Mouse (Mus musculus): Measurements from ENCODE around the gene Rmi2. TPM values are rescaled to one million over a fixed set of nuclear protein-coding genes. Genes with fewer than 3 reads are reported as not detected.
A peak's percentile ranks its signal among the peaks of the same experiment; 100 is the strongest.

Rmi2 gene
- polyA plus RNA-seq, 1 experiment from 2014 or later: 0.46 TPM

DNA sequence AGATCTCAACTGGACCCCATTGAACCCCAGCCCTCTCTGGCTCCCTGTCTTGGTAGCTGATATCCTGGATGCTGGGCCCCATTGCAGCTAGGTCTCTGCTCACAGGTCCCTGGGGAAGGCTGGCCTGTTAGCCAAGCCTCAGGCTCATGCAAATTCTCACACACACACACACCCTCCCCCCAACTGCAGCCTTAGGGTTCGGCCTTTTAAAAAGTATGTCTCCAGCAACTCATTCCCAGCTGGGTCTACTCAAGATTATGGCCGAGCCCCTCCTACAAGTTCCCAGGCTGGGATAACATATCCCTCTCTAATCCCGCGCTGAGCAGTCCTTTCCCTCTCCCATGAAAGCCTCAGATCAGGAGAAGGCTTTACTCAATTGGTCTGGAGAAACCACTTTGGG is 13.5 kb upstream of the Rmi2 start:
- Histone ChIP-seq H3K27ac (replicated peaks; ENCODE audit: low read depth, low read length) (no peak overlapping the region), H3K9me3 (ENCODE audit: control insufficient read depth, low read length) (no peaks in the 10 kb centered on the region), H3K4me3 (replicated peaks; ENCODE audit: low read depth, low read length) (no peak overlapping the region), H3K4me2 (ENCODE audit: low read length) (no peak overlapping the region), H3K27me3 (ENCODE audit: control insufficient read depth, insufficient read depth, low read length) (no peaks in the 10 kb centered on the region), H3K4me1 (ENCODE audit: control insufficient read depth, insufficient read depth, low read length) (no peaks in the 10 kb centered on the region), H3K9ac (replicated peaks; ENCODE audit: low read length) (no peak overlapping the region), H3K36me3 (ENCODE audit: control insufficient read depth, insufficient read depth, low read length) (no peaks in the 10 kb centered on the region)
- 67% methylated on average over 4 of the region's 4 CpGs for WGBS
- no peak for ATAC-seq (ENCODE audit: low FRiP score, low TSS enrichment)
- DNase-seq: no peak

DNA sequence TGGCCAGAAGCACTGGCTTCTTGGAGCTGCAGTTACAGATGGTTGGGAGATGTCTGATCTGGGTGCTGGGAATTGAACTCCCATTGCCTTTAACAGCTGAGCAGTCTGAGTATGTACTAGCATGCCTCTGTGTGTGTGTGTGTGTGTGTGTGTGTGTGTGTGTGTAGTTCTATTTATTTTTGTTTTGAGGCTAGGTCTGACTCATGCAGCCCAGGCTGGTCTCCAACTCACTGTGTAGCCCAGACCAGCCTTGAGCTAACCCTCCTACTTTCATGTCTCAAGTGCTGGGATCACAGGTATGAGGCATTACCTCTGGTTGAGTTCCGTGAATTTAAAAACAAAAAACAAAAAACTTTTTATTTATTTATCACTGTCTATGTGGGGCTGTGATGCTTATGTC is 10.3 kb upstream of the Rmi2 start:
- 94% methylated on average over 1 of the region's 1 CpGs for WGBS
- no peaks in the 10 kb centered on the region for H3K27me3 ChIP-seq (ENCODE audit: control insufficient read depth, insufficient read depth, low read length)
- H3K4me1 ChIP-seq (ENCODE audit: control insufficient read depth, insufficient read depth, low read length): no peaks in the 10 kb centered on the region
- no peaks in the 10 kb centered on the region for H3K36me3 ChIP-seq (ENCODE audit: control insufficient read depth, insufficient read depth, low read length)
- DNase-seq (no peak), ATAC-seq (ENCODE audit: low FRiP score, low TSS enrichment) (no peak)
- no peak overlapping the region for H3K4me3 ChIP-seq (replicated peaks; ENCODE audit: low read depth, low read length)
- no peak overlapping the region for H3K27ac ChIP-seq (replicated peaks; ENCODE audit: low read depth, low read length)
- no peak overlapping the region for H3K9ac ChIP-seq (replicated peaks; ENCODE audit: low read length)
- H3K9me3 ChIP-seq (ENCODE audit: control insufficient read depth, low read length): no peaks in the 10 kb centered on the region
- no peak overlapping the region for H3K4me2 ChIP-seq (ENCODE audit: low read length)

DNA sequence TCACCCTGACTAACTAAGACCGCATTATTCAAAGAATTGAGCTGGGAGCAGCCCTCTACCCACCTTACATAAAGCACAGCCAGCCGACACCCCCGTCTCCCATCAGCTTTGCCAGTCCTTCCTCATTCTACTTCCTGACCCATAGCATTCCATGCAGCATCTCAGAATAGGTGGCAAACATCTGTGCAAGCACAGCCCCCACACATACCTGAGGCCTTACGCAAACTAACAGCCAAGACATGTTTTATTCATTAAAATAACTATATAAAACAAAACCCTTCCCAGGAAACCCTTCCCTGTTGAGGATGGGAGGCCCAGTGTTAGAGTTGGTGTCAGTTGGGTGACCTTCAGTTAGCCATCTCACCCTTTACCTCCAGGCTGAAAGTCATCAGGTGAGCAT is 9.0 kb upstream of the Rmi2 start:
- Histone ChIP-seq H3K9me3 (ENCODE audit: control insufficient read depth, low read length) (no peaks in the 10 kb centered on the region), H3K4me2 (ENCODE audit: low read length) (no peak overlapping the region), H3K27ac (replicated peaks; ENCODE audit: low read depth, low read length) (no peak overlapping the region), H3K4me1 (ENCODE audit: control insufficient read depth, insufficient read depth, low read length) (no peaks in the 10 kb centered on the region), H3K9ac (replicated peaks; ENCODE audit: low read length) (no peak overlapping the region), H3K36me3 (ENCODE audit: control insufficient read depth, insufficient read depth, low read length) (no peaks in the 10 kb centered on the region), H3K27me3 (ENCODE audit: control insufficient read depth, insufficient read depth, low read length) (no peaks in the 10 kb centered on the region), H3K4me3 (replicated peaks; ENCODE audit: low read depth, low read length) (no peak overlapping the region)
- ATAC-seq (ENCODE audit: low FRiP score, low TSS enrichment): no peak
- WGBS: 90% methylated on average over 4 of the region's 4 CpGs
- DNase-seq: no peak

DNA sequence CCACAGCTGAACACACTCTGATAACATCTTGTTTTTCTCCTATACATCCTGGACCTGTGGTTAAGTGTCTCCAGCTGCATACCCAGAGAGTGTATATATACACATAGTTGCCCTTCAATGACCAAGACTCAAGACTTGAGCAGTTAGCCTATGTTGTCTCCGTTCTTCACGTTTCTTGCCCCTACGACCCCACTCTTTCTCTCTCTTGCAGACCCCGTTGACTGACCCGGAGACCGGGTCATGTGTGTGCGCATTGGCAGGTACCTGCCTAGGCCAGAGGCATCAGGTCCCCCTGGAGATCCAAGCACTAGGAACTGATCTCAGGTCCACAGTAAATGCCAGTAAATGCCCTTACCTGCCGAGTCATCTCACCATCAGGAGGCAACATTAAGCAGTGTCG is 7.6 kb upstream of the Rmi2 start:
- Histone ChIP-seq H3K9ac (replicated peaks; ENCODE audit: low read length) (no peak overlapping the region), H3K27ac (replicated peaks; ENCODE audit: low read depth, low read length) (no peak overlapping the region), H3K4me3 (replicated peaks; ENCODE audit: low read depth, low read length) (no peak overlapping the region), H3K4me2 (ENCODE audit: low read length) (no peak overlapping the region), H3K4me1 (ENCODE audit: control insufficient read depth, insufficient read depth, low read length) (no peaks in the 10 kb centered on the region), H3K36me3 (ENCODE audit: control insufficient read depth, insufficient read depth, low read length) (no peaks in the 10 kb centered on the region), H3K9me3 (ENCODE audit: control insufficient read depth, low read length) (no peaks in the 10 kb centered on the region), H3K27me3 (ENCODE audit: control insufficient read depth, insufficient read depth, low read length) (no peaks in the 10 kb centered on the region)
- ATAC-seq (ENCODE audit: low FRiP score, low TSS enrichment): no peak
- WGBS: 91% methylated on average over 9 of the region's 9 CpGs
- no peak for DNase-seq

DNA sequence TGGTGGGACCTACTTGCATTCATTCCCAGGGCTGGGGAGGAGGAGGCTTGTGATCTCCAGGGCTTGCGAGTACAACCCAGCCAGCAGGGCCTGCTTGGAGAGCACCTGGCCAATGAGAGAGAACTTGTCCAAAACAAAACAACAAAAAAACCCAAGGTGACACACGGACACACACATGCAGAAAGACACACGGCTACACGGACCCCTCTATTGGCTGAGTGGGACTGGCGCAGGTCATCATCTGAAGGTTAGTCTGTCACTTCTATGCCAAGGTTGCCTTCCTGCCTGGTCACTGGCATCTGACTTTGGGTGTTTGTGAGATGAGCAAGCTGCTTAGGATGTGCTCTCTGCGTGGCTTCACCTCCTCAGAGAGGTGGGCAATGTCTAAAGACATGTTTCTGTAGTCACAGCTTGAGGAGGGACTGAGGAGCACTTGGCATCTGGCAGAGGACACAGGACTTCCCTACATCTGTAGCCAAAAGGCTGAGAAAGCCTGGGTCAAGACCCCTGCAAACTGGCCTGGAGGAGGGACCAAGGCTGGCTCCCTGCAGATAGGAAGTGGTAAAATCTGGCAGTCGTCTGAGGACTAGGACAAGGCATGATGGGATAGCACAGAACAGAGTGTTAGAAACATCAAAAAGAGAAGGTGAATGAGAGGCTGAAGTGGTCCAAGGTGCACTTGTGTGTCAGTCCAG is 6.9 kb upstream of the Rmi2 start:
- Histone ChIP-seq H3K36me3 (ENCODE audit: control insufficient read depth, insufficient read depth, low read length) (no peaks in the 10 kb centered on the region), H3K4me2 (ENCODE audit: low read length) (no peak overlapping the region), H3K27me3 (ENCODE audit: control insufficient read depth, insufficient read depth, low read length) (no peaks in the 10 kb centered on the region), H3K9ac (replicated peaks; ENCODE audit: low read length) (no peak overlapping the region), H3K4me1 (ENCODE audit: control insufficient read depth, insufficient read depth, low read length) (no peaks in the 10 kb centered on the region), H3K9me3 (ENCODE audit: control insufficient read depth, low read length) (no peaks in the 10 kb centered on the region), H3K27ac (replicated peaks; ENCODE audit: low read depth, low read length) (no peak overlapping the region), H3K4me3 (replicated peaks; ENCODE audit: low read depth, low read length) (no peak overlapping the region)
- 85% methylated on average over 7 of the region's 7 CpGs for WGBS
- DNase-seq (no peak), ATAC-seq (ENCODE audit: low FRiP score, low TSS enrichment) (no peak)

DNA sequence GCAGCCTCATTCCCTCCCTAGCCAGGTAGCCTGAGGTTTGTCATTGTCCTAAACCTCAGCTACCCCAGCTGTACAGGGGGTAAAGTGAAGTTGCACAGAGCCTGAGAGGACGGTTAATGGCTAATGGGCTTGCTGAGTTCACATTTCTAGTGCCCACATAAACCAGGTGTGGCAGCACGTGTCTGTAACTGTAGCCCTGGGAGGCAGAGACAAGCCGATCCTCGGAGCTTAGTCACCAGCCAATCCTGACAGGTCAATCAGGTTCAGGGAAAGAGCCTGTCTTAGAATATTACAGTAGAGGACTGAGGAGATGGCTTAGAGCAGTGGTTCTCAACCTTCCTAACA is 6.4 kb upstream of the Rmi2 start:
- no peak for DNase-seq
- H3K4me2 ChIP-seq (ENCODE audit: low read length): no peak overlapping the region
- H3K4me1 ChIP-seq (ENCODE audit: control insufficient read depth, insufficient read depth, low read length): no peaks in the 10 kb centered on the region
- H3K4me3 ChIP-seq (replicated peaks; ENCODE audit: low read depth, low read length): no peak overlapping the region
- H3K9me3 ChIP-seq (ENCODE audit: control insufficient read depth, low read length): no peaks in the 10 kb centered on the region
- H3K36me3 ChIP-seq (ENCODE audit: control insufficient read depth, insufficient read depth, low read length): no peaks in the 10 kb centered on the region
- H3K27me3 ChIP-seq (ENCODE audit: control insufficient read depth, insufficient read depth, low read length): no peaks in the 10 kb centered on the region
- H3K9ac ChIP-seq (replicated peaks; ENCODE audit: low read length): no peak overlapping the region
- 81% methylated on average over 4 of the region's 4 CpGs for WGBS
- no peak overlapping the region for H3K27ac ChIP-seq (replicated peaks; ENCODE audit: low read depth, low read length)
- ATAC-seq (ENCODE audit: low FRiP score, low TSS enrichment): no peak

DNA sequence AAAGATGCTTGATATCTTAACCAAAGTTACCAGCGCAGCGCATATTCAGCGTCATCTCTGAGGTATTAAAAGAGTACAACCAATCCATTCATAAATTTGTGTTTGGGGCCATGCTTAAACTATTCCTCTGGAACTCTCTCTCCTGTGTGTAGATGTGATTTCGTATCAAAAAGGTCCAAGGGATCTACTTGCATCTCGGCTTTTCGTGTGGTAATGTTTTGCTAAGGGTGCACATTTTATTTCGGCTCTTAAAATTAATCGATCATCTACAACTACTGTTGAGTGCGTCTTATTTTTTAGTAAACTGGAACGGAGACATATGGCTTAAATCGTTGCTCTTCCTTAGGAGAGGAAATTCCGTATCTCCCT is 333 bp upstream of the Rmi2 start:
- ATAC-seq (ENCODE audit: low FRiP score, low TSS enrichment) (no peak), DNase-seq (no peak)
- Histone ChIP-seq H3K4me1 (ENCODE audit: control insufficient read depth, insufficient read depth, low read length) (peaks cover 4% of the 10 kb centered on the region; the same call in 1 of the 2 replicates), H3K27me3 (ENCODE audit: control insufficient read depth, insufficient read depth, low read length) (no peaks in the 10 kb centered on the region), H3K36me3 (ENCODE audit: control insufficient read depth, insufficient read depth, low read length) (no peaks in the 10 kb centered on the region), H3K9me3 (ENCODE audit: control insufficient read depth, low read length) (no peaks in the 10 kb centered on the region), H3K4me2 (ENCODE audit: low read length) (peak overlapping the region; percentile 97), H3K4me3 (replicated peaks; ENCODE audit: low read depth, low read length) (peak overlapping the region; percentile 72), H3K9ac (replicated peaks; ENCODE audit: low read length) (no peak overlapping the region), H3K27ac (replicated peaks; ENCODE audit: low read depth, low read length) (no peak overlapping the region)
- WGBS: 9% methylated on average over 12 of the region's 12 CpGs

DNA sequence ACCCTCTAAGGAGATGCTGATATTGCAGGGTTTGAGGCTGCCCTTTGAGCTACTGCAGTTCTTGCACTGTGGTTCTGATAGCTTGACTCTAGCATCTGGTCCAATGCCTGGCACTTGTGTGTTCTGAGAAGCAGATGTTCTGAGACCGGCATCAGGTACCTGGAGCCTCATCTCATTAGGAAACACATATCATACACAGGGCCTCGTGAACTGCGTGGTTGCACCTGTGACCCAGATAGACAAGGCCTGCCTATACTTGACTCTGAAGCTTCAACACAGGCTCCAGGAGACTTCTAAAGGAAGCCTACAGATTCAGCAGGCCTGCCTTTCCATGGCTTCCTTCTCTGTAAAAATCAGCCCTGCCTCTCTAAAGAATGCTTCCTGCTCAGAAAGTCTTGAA is 1.5 kb downstream of the Rmi2 start:
- no peak overlapping the region for H3K4me3 ChIP-seq (replicated peaks; ENCODE audit: low read depth, low read length)
- H3K4me1 ChIP-seq (ENCODE audit: control insufficient read depth, insufficient read depth, low read length): peaks cover 4% of the 10 kb centered on the region; the same call in 1 of the 2 replicates
- ATAC-seq (ENCODE audit: low FRiP score, low TSS enrichment): no peak
- H3K36me3 ChIP-seq (ENCODE audit: control insufficient read depth, insufficient read depth, low read length): no peaks in the 10 kb centered on the region
- H3K4me2 ChIP-seq (ENCODE audit: low read length): no peak overlapping the region
- H3K27me3 ChIP-seq (ENCODE audit: control insufficient read depth, insufficient read depth, low read length): no peaks in the 10 kb centered on the region
- no peak for DNase-seq
- WGBS: 92% methylated on average over 3 of the region's 3 CpGs
- H3K27ac ChIP-seq (replicated peaks; ENCODE audit: low read depth, low read length): no peak overlapping the region
- H3K9ac ChIP-seq (replicated peaks; ENCODE audit: low read length): no peak overlapping the region
- H3K9me3 ChIP-seq (ENCODE audit: control insufficient read depth, low read length): no peaks in the 10 kb centered on the region

DNA sequence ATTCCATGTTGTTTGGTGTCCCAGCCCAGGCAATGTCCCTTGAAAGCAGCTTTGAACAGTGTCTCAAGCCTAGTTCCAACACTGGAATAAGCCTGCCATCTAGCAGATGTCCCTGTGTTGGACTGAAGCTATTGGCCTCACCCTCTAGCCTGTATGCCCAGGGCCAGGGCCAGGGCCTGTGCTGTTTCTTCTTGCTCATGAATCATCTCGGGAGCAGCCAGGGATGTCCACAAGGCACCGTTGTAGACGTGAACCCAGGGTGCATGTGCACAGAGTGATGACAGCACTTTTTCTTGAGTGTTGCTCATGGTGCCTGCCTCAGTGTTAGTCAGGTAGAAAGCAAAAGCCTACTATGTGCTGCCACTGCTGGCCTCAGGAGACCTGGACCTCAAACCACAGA is 2.4 kb downstream of the Rmi2 start:
- Histone ChIP-seq H3K4me2 (ENCODE audit: low read length) (no peak overlapping the region), H3K27me3 (ENCODE audit: control insufficient read depth, insufficient read depth, low read length) (no peaks in the 10 kb centered on the region), H3K27ac (replicated peaks; ENCODE audit: low read depth, low read length) (no peak overlapping the region), H3K36me3 (ENCODE audit: control insufficient read depth, insufficient read depth, low read length) (no peaks in the 10 kb centered on the region), H3K9me3 (ENCODE audit: control insufficient read depth, low read length) (no peaks in the 10 kb centered on the region), H3K9ac (replicated peaks; ENCODE audit: low read length) (no peak overlapping the region), H3K4me1 (ENCODE audit: control insufficient read depth, insufficient read depth, low read length) (peaks cover 4% of the 10 kb centered on the region; the same call in 1 of the 2 replicates), H3K4me3 (replicated peaks; ENCODE audit: low read depth, low read length) (no peak overlapping the region)
- no peak for DNase-seq
- 87% methylated on average over 3 of the region's 3 CpGs for WGBS
- no peak for ATAC-seq (ENCODE audit: low FRiP score, low TSS enrichment)

All from midbrain, embryonic 14.5 days (tissue).